Mouse (Mus musculus): Measurements from ENCODE around the gene Slc22a23.

GRCm38 (mm10) chr13:34301585-34301984 is 43.4 kb downstream of the Slc22a23 start:
- TF ChIP-seq HCFC1 (IDR thresholded peaks at IDR 0.05; ENCODE audit: low read depth, low read length) (no peak), USF1 (IDR thresholded peaks at IDR 0.05; ENCODE audit: low read depth, low read length) (no peak), EP300 (IDR thresholded peaks at IDR 0.05; ENCODE audit: low read length) (no peak), CTCF (conservative IDR thresholded peaks at IDR 0.05 in 1 of 2, IDR thresholded peaks at IDR 0.05 in 1 of 2; ENCODE audit: low read depth in 2 of 2, low read length in 2 of 2) (no peak), POLR2A (IDR thresholded peaks at IDR 0.05; ENCODE audit: low read depth, low read length) (no peak), ETS1 (conservative IDR thresholded peaks at IDR 0.05; ENCODE audit: low read depth, low read length) (no peak), USF2 (conservative IDR thresholded peaks at IDR 0.05; ENCODE audit: low read depth, low read length) (no peak), NRF1 (IDR thresholded peaks at IDR 0.05; ENCODE audit: low read depth, low read length) (no peak), RCOR1 (conservative IDR thresholded peaks at IDR 0.05; ENCODE audit: low read depth, low read length) (no peak), MAX (IDR thresholded peaks at IDR 0.05; ENCODE audit: low read length) (no peak), ZMIZ1 (IDR thresholded peaks at IDR 0.05; ENCODE audit: low read depth, low read length) (no peak), MAFK (IDR thresholded peaks at IDR 0.05; ENCODE audit: insufficient replicate concordance, low read length) (no peak), TCF12 (IDR thresholded peaks at IDR 0.05; ENCODE audit: low read depth, low read length) (no peak), SMC3 (IDR thresholded peaks at IDR 0.05; ENCODE audit: low read depth, low read length) (no peak)
